Mouse (Mus musculus) liver, adult 2 months (tissue): ENCODE data around the gene Lrrc43.
A peak's percentile ranks its signal among the peaks of the same experiment; 100 is the strongest.

Experiments
- CTCF ChIP-seq: fragments of 200-500 bp; IDR thresholded peaks from 2 replicates; pipeline ENCODE4 v1.5.1; 2011; ENCODE audit warnings: low read depth, low read length, control low read depth
- POLR2A ChIP-seq: fragments of 200-500 bp; IDR thresholded peaks from 2 replicates; pipeline ENCODE4 v1.6.1; 2011; ENCODE audit warnings: low read length, control low read depth; ENCODE audit not compliant: insufficient read depth; ENCODE audit errors: extremely low read depth

DNA sequence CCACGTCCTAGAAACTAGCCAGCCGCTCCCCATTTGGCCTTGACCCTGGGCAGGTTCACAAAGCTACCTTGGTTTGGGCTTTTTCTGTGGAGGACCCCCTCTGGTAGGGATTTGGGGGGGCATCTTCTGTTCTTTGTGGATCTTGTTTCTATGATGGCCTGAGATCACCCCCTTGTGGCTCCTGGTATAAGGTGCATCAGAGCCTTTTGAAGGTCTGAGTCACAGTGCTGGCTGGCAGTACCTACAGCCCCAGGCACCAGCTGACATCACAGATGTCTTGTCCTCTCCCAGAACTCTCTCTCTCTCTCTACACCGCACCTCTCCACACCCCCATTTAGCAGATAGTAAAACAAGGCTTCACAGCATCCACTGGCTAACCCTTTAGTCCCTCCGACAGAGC is 10.6 kb downstream of the Lrrc43 start:
- TF ChIP-seq CTCF = 0 out of 2 replicates have a peak, but pooled peaks have one; percentile 3
- no peak for TF ChIP-seq POLR2A
